Mouse (Mus musculus) T-helper 1 cell (primary cell): Measurements from ENCODE around the gene Smpd4.

Source experiments
- in situ Hi-C: fragments of 300-600 bp; cut with MboI, MseI; formaldehyde crosslinking; loops from one replicate; pipeline ENCODE4 v1.15.1; 2025; ENCODE audit warnings: high pct_unique_total_duplicates

Smpd4 gene

GRCm38 (mm10) chr16:17619198-17620105, at the start of gene Smpd4:
Gene Smpd4, plus strand, starts transcription at chr16:17619354.
- in situ Hi-C loops, result loop anchor here (5.0 kb wide), 1 partner anchor 62 kb away; no protein-coding TSS in a partner anchor

- in situ Hi-C loops, result no loop called here
Measured at GRCm38 (mm10) chr16:17575870-17576824, 43.0 kb upstream of the Smpd4 start.

GRCm38 (mm10) chr16:17576825-17577215, 42.3 kb upstream of the Smpd4 start:
- in situ Hi-C loops, result no loop called here

- in situ Hi-C loops, result no loop called here
Measured at GRCm38 (mm10) chr16:17583064-17583463, 36.1 kb upstream of the Smpd4 start, which contains the start of gene Slc7a4. Gene Slc7a4, minus strand, starts transcription at chr16:17583214.

GRCm38 (mm10) chr16:17584555-17584954, 34.6 kb upstream of the Smpd4 start:
- in situ Hi-C loops, result no loop called here

GRCm38 (mm10) chr16:17590731-17591130, 28.4 kb upstream of the Smpd4 start:
- in situ Hi-C loops, result no loop called here

GRCm38 (mm10) chr16:17600944-17601562, 18.1 kb upstream of the Smpd4 start:
- in situ Hi-C loops, result no loop called here

- in situ Hi-C loops, result no loop called here
Measured at GRCm38 (mm10) chr16:17604941-17605340, 14.2 kb upstream of the Smpd4 start.

- in situ Hi-C loops, result no loop called here
Measured at GRCm38 (mm10) chr16:17605684-17606083, 13.5 kb upstream of the Smpd4 start.

GRCm38 (mm10) chr16:17611383-17611782, 7.8 kb upstream of the Smpd4 start:
- in situ Hi-C loops, result no loop called here

- in situ Hi-C loops, result loop anchor here (5.0 kb wide), 1 partner anchor 57 kb away; no protein-coding TSS in a partner anchor
Measured at GRCm38 (mm10) chr16:17614740-17615139, 4.4 kb upstream of the Smpd4 start.

GRCm38 (mm10) chr16:17616212-17616611, 2.9 kb upstream of the Smpd4 start:
- in situ Hi-C loops, result loop anchor here (5.0 kb wide), 1 partner anchor 59 kb away; no protein-coding TSS in a partner anchor

- in situ Hi-C loops, result loop anchor here (5.0 kb wide), 1 partner anchor 61 kb away; no protein-coding TSS in a partner anchor
Measured at GRCm38 (mm10) chr16:17617922-17618565, 1.1 kb upstream of the Smpd4 start.

GRCm38 (mm10) chr16:17621936-17622335, 2.8 kb downstream of the Smpd4 start:
- in situ Hi-C loops, result no loop called here

GRCm38 (mm10) chr16:17625488-17626268, 6.5 kb downstream of the Smpd4 start:
- in situ Hi-C loops, result no loop called here

- in situ Hi-C loops, result no loop called here
Measured at GRCm38 (mm10) chr16:17626269-17626555, 7.1 kb downstream of the Smpd4 start.

- in situ Hi-C loops, result no loop called here
Measured at GRCm38 (mm10) chr16:17632580-17632979, 13.4 kb downstream of the Smpd4 start.

- in situ Hi-C loops, result no loop called here
Measured at GRCm38 (mm10) chr16:17633481-17634181, 14.5 kb downstream of the Smpd4 start.

- in situ Hi-C loops, result no loop called here
Measured at GRCm38 (mm10) chr16:17636904-17637303, 17.8 kb downstream of the Smpd4 start.

- in situ Hi-C loops, result no loop called here
Measured at GRCm38 (mm10) chr16:17637610-17638009, 18.5 kb downstream of the Smpd4 start.
